Mouse (Mus musculus) left cerebral cortex, postnatal 4 days (tissue): Measurements from ENCODE around the gene Mdfi. TPM values are rescaled to one million over a fixed set of nuclear protein-coding genes. Genes with fewer than 3 reads are reported as not detected.
A peak's percentile ranks its signal among the peaks of the same experiment; 100 is the strongest.

Experiments used
- DNase-seq: peaks from one replicate; pipeline ENCODE4 v3.0.0-alpha.2; 2022
- intact Hi-C: fragments of 180-260 bp; cut with DNase I; formaldehyde crosslinking; loops from one replicate; pipeline ENCODE4 v1.15.1; 2025
- total RNA-seq, 2 experiments: library from RNA; stranded (reverse); gene quantifications; 2 replicates each; pipeline ENCODE4 v1.2.3; 2021

Mdfi gene
- total RNA-seq, 2 experiments from 2014 or later, result 2.5 to 3.7 TPM

- intact Hi-C loops, result no loop called here
- peak; percentile 52 for DNase-seq
These were observed 28.3 kb downstream of the Mdfi start for GRCm38 (mm10) chr17:47806230-47806629.

GRCm38 (mm10) chr17:47805047-47805835 is 29.2 kb downstream of the Mdfi start:
- DNase-seq, result no peak
- intact Hi-C loops, result no loop called here

- no peak for DNase-seq
- intact Hi-C loops, result no loop called here
These were observed 30.8 kb downstream of the Mdfi start for GRCm38 (mm10) chr17:47803662-47804061.

GRCm38 (mm10) chr17:47802806-47803205 is 31.7 kb downstream of the Mdfi start:
- intact Hi-C loops, result no loop called here
- DNase-seq, result no peak

GRCm38 (mm10) chr17:47797383-47797782 is 37.1 kb downstream of the Mdfi start:
- intact Hi-C loops, result no loop called here
- DNase-seq, result no peak

- no peak for DNase-seq
- intact Hi-C loops, result no loop called here
These were observed 37.5 kb downstream of the Mdfi start for GRCm38 (mm10) chr17:47796968-47797367.

GRCm38 (mm10) chr17:47796156-47796816 is 38.2 kb downstream of the Mdfi start:
- intact Hi-C loops, result no loop called here
- no peak for DNase-seq

GRCm38 (mm10) chr17:47795446-47795845 is 39.0 kb downstream of the Mdfi start:
- peak; percentile 43 for DNase-seq
- intact Hi-C loops, result no loop called here

- peak; percentile 87 for DNase-seq
- intact Hi-C loops, result loop anchor here (5.0 kb wide), 2 partner anchors 69 to 309 kb away; no protein-coding TSS in a partner anchor
These were observed 41.1 kb downstream of the Mdfi start for GRCm38 (mm10) chr17:47793377-47793776.

- intact Hi-C loops, result loop anchor here (5.0 kb wide), 2 partner anchors 70 to 310 kb away; no protein-coding TSS in a partner anchor
- peak; percentile 73 for DNase-seq
These were observed 42.2 kb downstream of the Mdfi start for GRCm38 (mm10) chr17:47792098-47792863.

GRCm38 (mm10) chr17:47788996-47789395 is 45.5 kb downstream of the Mdfi start:
- intact Hi-C loops, result no loop called here
- DNase-seq, result peak; percentile 29

GRCm38 (mm10) chr17:47788306-47788705 is 46.2 kb downstream of the Mdfi start:
- DNase-seq, result no peak
- intact Hi-C loops, result no loop called here

GRCm38 (mm10) chr17:47787632-47788031 is 46.9 kb downstream of the Mdfi start:
- DNase-seq, result no peak
- intact Hi-C loops, result no loop called here

- DNase-seq, result no peak
- intact Hi-C loops, result no loop called here
These were observed 50.1 kb downstream of the Mdfi start for GRCm38 (mm10) chr17:47784411-47784810.

GRCm38 (mm10) chr17:47783445-47784223 is 50.9 kb downstream of the Mdfi start:
- intact Hi-C loops, result no loop called here
- no peak for DNase-seq

GRCm38 (mm10) chr17:47782486-47782885 is 52.0 kb downstream of the Mdfi start:
- no peak for DNase-seq
- intact Hi-C loops, result no loop called here

GRCm38 (mm10) chr17:47780470-47780869 is 54.0 kb downstream of the Mdfi start:
- DNase-seq, result no peak
- intact Hi-C loops, result no loop called here

- intact Hi-C loops, result no loop called here
- no peak for DNase-seq
These were observed 57.4 kb downstream of the Mdfi start for GRCm38 (mm10) chr17:47777141-47777540.

GRCm38 (mm10) chr17:47773604-47774003 is 60.9 kb downstream of the Mdfi start:
- DNase-seq, result no peak
- intact Hi-C loops, result no loop called here
